Mouse (Mus musculus) thymus, postnatal 36 days (tissue): ENCODE data around the gene Zscan2.

Experiments
- DNase-seq, 2 experiments: peaks; one replicate each; pipeline ENCODE4 v3.0.0; 2022; ENCODE audit warnings: mixed read lengths in 2 of 2

The Zscan2 gene

GRCm38 (mm10) chr7:80843910-80844640 lies 16.6 kb upstream of the Zscan2 start:
- DNase-seq: no peak

- no peak for DNase-seq
Observed at GRCm38 (mm10) chr7:80844691-80845090, 16.0 kb upstream of the Zscan2 start.

GRCm38 (mm10) chr7:80845621-80846279 lies 15.0 kb upstream of the Zscan2 start:
- DNase-seq: no peak

GRCm38 (mm10) chr7:80846280-80846678 lies 14.4 kb upstream of the Zscan2 start:
- DNase-seq: no peak

- DNase-seq: no peak
Observed at GRCm38 (mm10) chr7:80846709-80847108, 14.0 kb upstream of the Zscan2 start.

GRCm38 (mm10) chr7:80849267-80849666 lies 11.5 kb upstream of the Zscan2 start:
- no peak for DNase-seq

GRCm38 (mm10) chr7:80849710-80850109 lies 11.0 kb upstream of the Zscan2 start:
- no peak for DNase-seq

GRCm38 (mm10) chr7:80850520-80850919 lies 10.2 kb upstream of the Zscan2 start:
- DNase-seq: peak; percentile 47 to 70

GRCm38 (mm10) chr7:80853218-80853617 lies 7.5 kb upstream of the Zscan2 start:
- no peak for DNase-seq

GRCm38 (mm10) chr7:80855316-80855715 lies 5.4 kb upstream of the Zscan2 start:
- no peak for DNase-seq

GRCm38 (mm10) chr7:80857181-80857580 lies 3.5 kb upstream of the Zscan2 start:
- DNase-seq: peak; percentile 78 to 81

- peak; percentile 73 to 82 for DNase-seq
Observed at GRCm38 (mm10) chr7:80860227-80860626, 493 bp upstream of the Zscan2 start.

- no peak for DNase-seq
Observed at GRCm38 (mm10) chr7:80862475-80862874, 1.8 kb downstream of the Zscan2 start.

GRCm38 (mm10) chr7:80863520-80863919 lies 2.8 kb downstream of the Zscan2 start:
- DNase-seq: peak in 1 of 2 experiments; percentile 25

GRCm38 (mm10) chr7:80864151-80864550 lies 3.4 kb downstream of the Zscan2 start:
- DNase-seq: no peak

- DNase-seq: peak; percentile 78 to 88
Observed at GRCm38 (mm10) chr7:80864831-80865230, 4.1 kb downstream of the Zscan2 start.

GRCm38 (mm10) chr7:80865521-80865920 lies 4.8 kb downstream of the Zscan2 start:
- DNase-seq: peak; percentile 30 to 40

GRCm38 (mm10) chr7:80866514-80867147 lies 5.9 kb downstream of the Zscan2 start:
- DNase-seq: no peak

GRCm38 (mm10) chr7:80868686-80869085 lies 8.0 kb downstream of the Zscan2 start:
- DNase-seq: no peak

- DNase-seq: no peak
Observed at GRCm38 (mm10) chr7:80873038-80873437, 12.3 kb downstream of the Zscan2 start.

GRCm38 (mm10) chr7:80873631-80874030 lies 12.9 kb downstream of the Zscan2 start:
- DNase-seq: no peak

GRCm38 (mm10) chr7:80875727-80876126 lies 15.0 kb downstream of the Zscan2 start:
- no peak for DNase-seq

- DNase-seq: peak; percentile 83 to 89
Observed at GRCm38 (mm10) chr7:80882830-80883505, 22.2 kb downstream of the Zscan2 start.
